Mouse (Mus musculus) frontal cortex, adult (tissue): ENCODE data around the gene Mfap3.

ENCODE experiments used
- ATAC-seq: cut with Nextera tagmentation; 2 replicates; pipeline ENCODE4 v1.9.2; 2017; ENCODE audit warnings: mild to moderate bottlenecking, moderate library complexity, mixed read lengths; ENCODE audit not compliant: low TSS enrichment

The Mfap3 gene

GRCm38 (mm10) chr11:57518091-57518750, at the start of gene Mfap3, which contains the start of gene Fam114a2:
Gene Mfap3 (plus strand): TSS chr11:57518664.
Gene Fam114a2 (minus strand): TSS chr11:57518617.
- peak; percentile 76 for ATAC-seq

- no peak for ATAC-seq
These were observed 49.8 kb upstream of the Mfap3 start for GRCm38 (mm10) chr11:57468706-57469105.

- ATAC-seq: no peak
These were observed 48.4 kb upstream of the Mfap3 start for GRCm38 (mm10) chr11:57470056-57470455.

- ATAC-seq: peak; percentile 60
These were observed 47.5 kb upstream of the Mfap3 start for GRCm38 (mm10) chr11:57470979-57471378.

GRCm38 (mm10) chr11:57474296-57474941, 44.0 kb upstream of the Mfap3 start:
- ATAC-seq: peak; percentile 75

GRCm38 (mm10) chr11:57475119-57475518, 43.3 kb upstream of the Mfap3 start:
- ATAC-seq: no peak

GRCm38 (mm10) chr11:57478077-57478476, 40.4 kb upstream of the Mfap3 start:
- no peak for ATAC-seq

- no peak for ATAC-seq
These were observed 30.0 kb upstream of the Mfap3 start for GRCm38 (mm10) chr11:57488436-57488835.

GRCm38 (mm10) chr11:57496462-57497039, 21.9 kb upstream of the Mfap3 start:
- ATAC-seq: no peak

- no peak for ATAC-seq
These were observed 20.8 kb upstream of the Mfap3 start for GRCm38 (mm10) chr11:57497701-57498100.

GRCm38 (mm10) chr11:57498215-57498614, 20.2 kb upstream of the Mfap3 start:
- ATAC-seq: no peak

GRCm38 (mm10) chr11:57503155-57503554, 15.3 kb upstream of the Mfap3 start:
- no peak for ATAC-seq

GRCm38 (mm10) chr11:57506899-57507298, 11.6 kb upstream of the Mfap3 start:
- ATAC-seq: no peak

GRCm38 (mm10) chr11:57515218-57515617, 3.2 kb upstream of the Mfap3 start:
- no peak for ATAC-seq

- no peak for ATAC-seq
These were observed 1.5 kb upstream of the Mfap3 start for GRCm38 (mm10) chr11:57516946-57517441.

GRCm38 (mm10) chr11:57518751-57519148, 286 bp downstream of the Mfap3 start:
- ATAC-seq: no peak

- no peak for ATAC-seq
These were observed 840 bp downstream of the Mfap3 start for GRCm38 (mm10) chr11:57519304-57519703.

GRCm38 (mm10) chr11:57521206-57521605, 2.7 kb downstream of the Mfap3 start:
- ATAC-seq: no peak

GRCm38 (mm10) chr11:57522046-57522445, 3.6 kb downstream of the Mfap3 start:
- ATAC-seq: peak; percentile 48

GRCm38 (mm10) chr11:57523418-57523817, 5.0 kb downstream of the Mfap3 start:
- no peak for ATAC-seq

- ATAC-seq: no peak
These were observed 6.1 kb downstream of the Mfap3 start for GRCm38 (mm10) chr11:57524597-57524996.

- ATAC-seq: no peak
These were observed 7.4 kb downstream of the Mfap3 start for GRCm38 (mm10) chr11:57525900-57526299.

- ATAC-seq: no peak
These were observed 9.0 kb downstream of the Mfap3 start for GRCm38 (mm10) chr11:57527506-57527905.
